Mouse (Mus musculus) urinary bladder, postnatal 10 days (tissue): ENCODE results near the gene Aox4.

ENCODE experiments used
- DNase-seq: peaks from one replicate; pipeline ENCODE4 v3.0.0; 2022; ENCODE audit warnings: low spot score

Aox4 gene

DNA sequence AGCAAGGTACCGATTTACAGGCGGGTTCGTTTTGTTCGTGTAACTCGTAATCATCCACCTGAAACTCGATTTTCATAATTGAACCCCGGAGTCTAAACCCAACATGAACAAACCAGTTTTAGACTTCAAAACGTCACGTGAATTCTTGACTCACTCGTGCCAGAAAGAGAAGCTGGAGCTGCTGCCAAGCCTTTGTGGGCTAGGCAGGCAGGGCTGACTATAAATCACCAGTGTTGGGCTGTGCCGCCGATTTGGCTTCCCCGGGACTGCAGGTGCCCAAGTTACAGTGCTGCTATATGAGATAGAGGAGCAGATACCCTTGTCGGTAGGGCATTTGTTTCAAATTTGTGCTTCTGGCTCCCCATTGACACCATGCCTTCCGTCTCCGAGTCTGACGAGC is at the start of gene Aox4:
Aox4 (plus strand) TSS at position 195 of the 400 bp plus-strand sequence.
- no peak for DNase-seq

DNA sequence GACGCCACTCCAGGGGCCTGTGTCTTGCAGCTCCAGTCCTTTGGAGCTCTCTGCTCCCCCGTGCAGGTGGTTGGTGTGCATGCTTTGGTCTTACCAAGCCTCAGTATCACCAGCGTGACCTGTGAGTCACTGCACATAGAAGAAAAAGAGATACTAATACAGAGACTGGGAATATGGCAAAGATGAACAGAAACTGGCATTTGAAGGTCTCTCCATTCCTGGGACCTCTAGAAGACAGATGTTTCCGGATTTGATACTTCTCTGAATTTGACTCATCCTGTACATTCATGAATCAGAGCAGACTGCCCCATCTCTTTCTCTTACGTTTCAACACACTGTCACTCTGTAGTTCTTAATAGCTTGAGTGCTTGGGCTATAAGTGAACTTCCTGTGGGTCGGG is 40.3 kb upstream of the Aox4 start:
- DNase-seq: no peak

DNA sequence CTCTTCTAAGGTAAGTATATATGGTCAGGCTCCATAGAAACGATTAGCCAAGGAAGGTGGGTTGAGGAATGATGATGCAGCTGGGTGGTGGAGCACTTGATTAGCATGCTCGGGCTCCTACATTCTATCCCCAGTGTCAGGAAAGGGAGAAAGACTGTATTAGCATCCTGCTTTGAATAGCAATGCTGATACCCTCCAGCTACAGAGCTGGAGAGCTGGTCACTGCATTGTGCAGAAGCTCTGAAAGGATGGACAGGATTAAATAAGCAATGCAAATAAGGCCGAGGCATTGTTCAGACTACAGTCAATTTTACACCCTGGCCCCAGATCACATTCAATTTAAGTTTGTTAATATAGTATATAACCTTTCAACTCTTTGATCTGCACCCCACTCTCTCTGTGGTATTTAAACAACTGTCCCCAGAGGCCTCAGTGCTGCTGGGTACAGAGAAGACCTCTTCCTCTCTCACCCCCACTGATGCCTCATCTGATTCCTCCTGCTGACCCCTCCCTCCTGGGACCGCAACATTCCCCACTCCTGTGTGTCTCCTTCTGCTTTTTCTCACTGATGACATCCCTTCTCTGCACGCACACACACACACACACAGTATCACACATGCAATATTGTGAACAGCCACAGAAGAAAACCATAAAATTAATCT is 21.6 kb upstream of the Aox4 start:
- no peak for DNase-seq

DNA sequence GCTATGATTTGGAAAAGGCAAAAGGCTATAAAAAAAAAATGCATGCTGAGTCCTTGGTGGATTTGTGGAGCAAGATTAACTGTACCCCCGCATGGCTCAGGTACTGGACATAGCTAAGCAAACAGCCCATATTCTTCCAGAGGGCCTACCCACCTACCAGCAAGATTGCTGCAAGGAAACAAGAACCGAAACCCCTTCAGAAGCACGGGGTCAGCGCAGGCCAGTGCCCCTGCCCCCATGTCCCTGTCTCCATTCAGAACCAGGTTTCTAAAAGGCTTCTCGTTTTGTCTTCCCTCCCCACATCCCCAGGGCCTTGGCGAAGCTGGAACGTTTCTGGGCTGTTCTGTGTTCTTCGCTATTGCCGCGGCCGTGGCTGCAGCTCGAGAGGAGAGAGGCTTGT is 15.9 kb upstream of the Aox4 start:
- no peak for DNase-seq

DNA sequence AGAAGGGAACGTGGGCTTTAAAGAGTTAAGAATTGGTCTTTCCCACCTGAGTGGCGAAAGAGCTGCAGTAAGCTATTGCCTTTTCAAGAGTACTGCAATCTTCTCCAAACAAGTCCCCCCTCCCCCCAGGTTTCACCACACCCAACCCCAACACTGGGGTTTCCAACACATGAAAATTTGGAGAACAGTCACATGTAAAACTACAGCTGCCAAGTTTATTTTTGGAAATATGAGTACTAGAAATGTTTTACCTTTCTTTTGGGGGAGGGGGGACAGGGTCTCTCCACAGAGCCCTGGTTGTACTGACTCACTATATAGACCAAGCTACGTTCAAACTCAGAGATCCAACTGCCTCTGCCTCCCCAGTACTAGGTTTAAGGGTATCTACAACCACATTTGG is 15.2 kb upstream of the Aox4 start:
- no peak for DNase-seq

DNA sequence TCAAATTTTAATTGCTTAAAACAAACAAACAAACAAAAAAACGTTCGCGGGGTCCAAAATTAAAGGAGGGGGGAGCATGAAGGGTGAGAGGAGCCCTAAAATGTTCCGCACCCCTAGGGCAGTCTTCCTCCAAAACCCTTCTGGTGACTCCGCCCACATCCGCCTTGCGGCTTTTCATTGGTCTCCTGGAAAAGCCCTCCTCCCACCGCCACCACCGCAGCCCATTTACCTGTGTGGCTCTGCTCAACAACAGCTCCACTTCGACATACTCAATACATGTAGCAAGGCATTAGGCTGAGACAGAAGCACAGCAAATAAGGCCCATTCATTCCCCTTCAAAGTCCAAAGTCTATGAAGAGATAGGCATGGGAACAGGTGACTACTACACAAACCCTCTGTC is 14.7 kb upstream of the Aox4 start:
- DNase-seq: no peak

DNA sequence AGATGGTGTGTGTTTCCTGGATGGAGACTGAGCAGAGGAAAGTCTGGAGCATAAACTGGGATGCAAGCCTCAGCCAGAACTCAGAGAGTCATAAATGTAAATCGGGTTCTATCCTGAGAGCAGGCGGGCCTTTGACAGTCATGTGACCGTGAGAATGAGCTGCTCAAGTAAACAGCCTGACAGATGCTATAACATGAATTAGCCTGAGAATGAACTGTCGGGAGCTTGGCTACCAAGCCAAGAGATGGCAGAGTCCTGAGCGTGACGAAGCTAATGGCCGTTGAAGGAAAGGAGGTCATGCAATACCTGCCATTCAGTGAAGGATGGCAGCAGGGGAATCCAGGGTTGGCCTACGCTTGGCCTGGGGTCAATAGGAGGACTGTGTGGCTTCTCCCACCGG is 13.2 kb upstream of the Aox4 start:
- no peak for DNase-seq

DNA sequence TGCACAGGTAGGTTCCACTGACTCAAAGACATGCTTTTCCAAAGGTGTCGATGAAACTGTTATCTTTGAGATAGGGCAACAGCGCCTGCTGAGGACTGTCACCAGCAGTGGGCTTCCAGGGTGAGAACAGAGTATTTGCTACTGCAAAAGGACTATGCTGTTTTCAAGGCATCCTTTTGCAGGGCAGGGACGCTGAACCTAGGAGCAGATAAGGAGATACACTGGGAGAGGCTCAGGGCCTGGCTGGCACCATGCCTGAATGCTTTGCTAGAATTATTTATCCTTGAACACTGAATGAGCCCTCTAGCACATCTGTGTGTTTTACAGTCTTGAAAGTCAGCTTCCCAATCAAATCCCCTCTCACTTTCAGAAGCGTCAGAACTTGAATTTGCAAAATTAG is 11.8 kb upstream of the Aox4 start:
- no peak for DNase-seq

DNA sequence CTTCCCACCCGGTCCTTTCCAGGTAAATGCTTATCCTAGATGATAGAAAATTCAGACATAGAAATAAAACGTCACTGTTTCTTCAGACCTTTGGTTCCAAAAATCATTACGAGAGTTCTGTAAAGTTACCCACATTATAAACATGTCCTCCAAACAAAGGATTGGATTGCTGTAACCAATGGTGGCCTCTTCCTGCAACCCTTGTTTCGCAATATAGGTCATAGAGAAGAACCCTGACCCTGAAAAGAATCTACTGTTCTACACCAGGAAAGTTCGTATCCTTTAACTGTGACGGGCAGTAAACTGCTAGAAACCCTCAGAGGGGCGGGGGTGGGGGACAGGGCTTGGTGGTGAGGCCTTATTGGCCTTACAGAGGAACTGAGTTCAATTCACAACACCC is 2.6 kb downstream of the Aox4 start:
- no peak for DNase-seq

DNA sequence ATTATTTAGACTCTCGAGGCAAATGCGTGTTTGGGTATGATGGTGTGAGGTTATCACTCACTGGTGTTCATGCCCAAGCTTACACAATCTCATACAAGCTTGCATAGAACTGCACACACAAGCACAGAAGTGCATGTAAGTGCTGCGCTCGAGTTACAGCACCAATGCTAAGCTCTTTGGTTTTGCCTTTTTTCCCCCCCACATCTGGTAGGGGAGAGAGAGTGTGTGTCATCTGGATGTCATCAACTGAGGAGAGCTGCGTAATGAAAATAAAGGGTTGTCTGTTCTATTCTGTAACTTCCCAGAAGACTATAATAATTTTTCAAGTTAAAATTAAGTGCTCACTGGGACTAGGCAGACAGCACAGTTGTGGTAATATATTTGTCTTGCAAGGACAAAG is 3.6 kb downstream of the Aox4 start:
- no peak for DNase-seq

DNA sequence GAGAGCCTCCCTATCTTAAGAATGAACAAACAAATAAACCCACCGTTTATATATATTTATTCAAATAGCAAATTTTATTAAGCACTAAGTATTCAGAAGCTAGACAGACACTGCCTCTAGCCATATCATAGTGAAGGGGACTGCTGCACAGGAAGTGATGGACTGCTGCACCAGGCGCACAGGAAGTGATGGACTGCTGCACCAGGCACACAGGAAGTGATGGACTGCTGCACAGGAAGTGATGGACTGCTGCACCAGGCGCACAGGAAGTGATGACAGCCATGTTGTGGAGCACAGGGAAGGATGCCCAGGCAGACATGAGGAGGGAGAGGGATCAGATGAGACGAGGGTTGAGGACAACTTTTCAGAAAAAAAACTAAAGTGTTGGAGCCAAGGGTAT is 5.2 kb downstream of the Aox4 start:
- no peak for DNase-seq

DNA sequence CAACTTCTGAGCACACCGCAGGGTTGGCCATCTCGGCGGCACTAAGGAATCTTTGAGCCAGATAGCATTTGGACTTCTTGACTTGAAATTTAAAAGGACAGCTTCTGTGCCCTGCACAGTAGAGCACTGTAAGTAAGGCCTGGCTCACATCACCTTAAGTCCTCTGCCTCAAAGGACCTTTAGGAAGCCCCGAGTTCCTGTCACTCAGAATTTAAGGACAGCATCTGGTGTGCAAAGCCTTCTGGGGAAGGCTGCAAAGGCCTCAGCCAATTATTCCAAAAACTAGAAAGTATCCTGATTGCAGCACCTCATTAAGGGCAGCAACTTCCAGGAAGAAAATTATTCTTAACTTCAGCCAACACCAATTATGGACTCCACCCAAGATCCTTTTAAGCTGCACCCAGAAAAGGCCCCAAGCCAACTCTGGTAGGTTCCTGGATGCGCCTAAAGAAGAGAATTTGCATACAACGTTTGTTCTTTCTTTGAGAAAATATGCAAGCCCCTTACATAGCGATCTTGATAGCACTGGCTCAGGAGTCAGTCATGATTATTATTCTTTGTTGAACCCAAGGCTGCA is 5.8 kb downstream of the Aox4 start:
- no peak for DNase-seq

DNA sequence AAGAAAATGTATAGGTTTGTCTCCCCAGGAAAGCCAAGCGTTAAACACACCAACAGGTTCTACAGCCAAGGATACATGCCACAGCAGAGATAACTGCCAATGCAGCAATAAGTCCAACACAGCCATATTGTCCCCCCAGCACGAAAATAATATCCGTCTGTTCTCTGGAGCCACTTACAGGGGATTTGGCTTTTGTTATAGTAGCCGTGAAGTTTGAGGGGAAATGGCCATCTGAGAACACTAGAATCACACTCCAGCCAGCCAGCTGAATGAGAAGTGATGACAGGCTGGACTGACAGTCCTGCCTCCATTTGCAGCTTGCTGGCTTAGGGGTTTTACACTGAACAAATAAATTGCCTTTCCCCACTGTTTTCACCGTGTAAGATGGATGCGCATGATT is 10.9 kb downstream of the Aox4 start:
- no peak for DNase-seq

DNA sequence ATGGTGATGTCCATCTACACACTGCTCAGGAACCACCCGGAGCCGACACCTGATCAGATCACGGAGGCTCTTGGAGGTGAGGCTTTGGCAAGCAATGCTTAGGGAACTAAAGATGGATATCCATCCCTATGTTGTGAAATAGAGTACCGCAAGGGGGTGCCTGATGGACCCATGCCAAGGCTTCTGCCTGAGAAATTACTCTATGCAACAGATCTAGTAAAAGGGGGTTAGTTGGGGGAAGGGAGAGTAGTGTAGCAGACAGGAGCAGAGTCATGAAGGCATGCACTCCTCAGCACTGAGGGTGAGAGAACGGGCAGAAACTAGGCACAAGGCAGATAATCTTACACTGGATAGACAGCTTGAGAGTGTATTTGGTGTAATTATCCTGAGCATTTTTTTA is 11.7 kb downstream of the Aox4 start:
- DNase-seq: no peak

DNA sequence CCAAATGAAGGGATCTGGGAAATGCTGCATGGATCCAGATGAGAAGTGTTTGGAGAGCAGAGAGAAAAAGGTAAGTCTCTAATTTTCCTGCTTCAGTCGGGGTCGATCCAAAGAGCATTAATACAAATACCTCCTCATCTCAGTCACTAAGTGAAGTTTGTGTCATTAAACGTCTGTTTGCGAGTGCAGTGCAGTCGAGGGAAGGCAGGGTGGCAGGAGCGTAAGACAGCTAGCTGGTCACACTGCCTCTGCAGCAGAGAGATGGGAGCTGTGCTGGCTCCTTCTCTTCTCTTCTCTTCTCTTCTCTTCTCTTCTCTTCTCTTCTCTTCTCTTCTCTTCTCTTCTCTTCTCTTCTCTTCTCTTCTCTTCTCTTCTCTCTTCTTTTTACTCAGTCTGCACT is 17.9 kb downstream of the Aox4 start:
- DNase-seq: no peak

DNA sequence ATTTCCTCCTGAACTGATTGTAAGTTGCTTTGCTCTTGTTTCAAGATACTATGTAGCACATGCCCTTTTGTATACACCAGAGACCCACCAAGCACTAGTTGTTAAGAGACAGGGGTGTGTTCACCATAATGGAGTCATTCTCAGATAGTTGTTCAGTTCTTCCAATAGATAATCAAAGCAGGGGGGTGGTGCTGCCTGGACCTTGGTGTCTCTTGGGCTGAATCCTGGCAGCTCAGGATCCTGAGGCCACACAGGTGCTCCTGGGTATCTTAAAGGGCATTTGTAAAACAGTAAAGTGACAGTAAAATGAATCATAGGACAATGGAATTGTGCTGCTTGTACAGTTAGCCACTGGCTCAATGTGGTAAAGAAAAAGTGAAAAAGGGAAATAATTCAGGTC is 18.7 kb downstream of the Aox4 start:
- DNase-seq: no peak

DNA sequence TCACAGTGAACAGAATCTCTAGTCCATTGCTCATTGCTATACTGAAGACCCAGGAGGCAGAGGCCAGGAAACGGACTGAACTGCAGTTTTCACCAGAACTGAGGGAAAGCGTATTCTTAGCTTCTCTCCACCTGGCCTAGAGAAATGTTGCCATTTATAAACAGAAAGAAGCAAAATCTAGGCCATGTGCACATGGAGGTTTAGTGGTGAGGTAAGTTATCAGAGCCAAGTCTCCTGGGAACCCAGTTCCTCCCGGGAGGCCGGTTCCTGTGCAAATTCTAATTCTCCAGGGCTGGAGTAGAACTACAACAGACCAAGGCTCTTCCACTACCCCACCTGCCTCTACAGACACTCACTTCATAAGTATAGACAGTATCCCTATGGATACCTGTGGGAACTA is 19.6 kb downstream of the Aox4 start:
- DNase-seq: no peak

DNA sequence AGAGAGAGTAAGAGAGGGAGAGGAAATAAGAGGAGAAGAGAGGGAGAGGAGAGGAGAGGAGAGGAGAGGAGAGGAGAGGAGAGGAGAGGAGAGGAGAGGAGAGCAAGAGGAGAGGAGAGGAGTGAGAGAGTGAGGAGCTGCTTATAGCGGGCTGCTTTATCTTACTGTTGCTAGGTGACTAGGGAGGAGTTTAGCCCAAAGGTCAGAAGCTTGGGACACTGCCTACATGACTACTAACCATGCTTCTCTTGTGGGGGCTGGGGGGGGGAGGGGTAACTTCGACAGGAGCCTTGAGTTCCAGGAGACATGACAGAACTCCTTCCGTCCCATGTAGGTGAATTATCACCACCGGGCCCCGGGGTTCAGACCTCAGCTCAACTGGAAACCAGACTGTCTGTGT is 20.3 kb downstream of the Aox4 start:
- DNase-seq: no peak

DNA sequence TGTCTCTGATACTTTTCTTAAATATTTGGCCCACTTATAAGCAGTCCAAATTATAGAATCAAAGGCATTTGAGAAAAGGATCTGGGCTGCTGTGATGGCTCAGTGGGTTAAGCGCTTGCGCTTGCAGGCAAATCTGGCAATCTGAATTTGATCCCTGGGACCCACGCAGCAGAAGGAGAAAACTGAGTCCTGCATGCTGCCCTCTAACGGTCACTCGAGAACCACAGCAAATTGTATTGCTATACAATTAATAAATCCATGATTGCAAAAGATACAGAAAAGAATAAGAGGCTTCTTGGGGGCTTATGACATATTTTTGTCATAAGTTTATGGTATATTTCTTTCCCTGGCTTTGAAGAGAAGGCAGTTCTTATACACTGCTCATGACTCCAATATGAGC is 25.2 kb downstream of the Aox4 start:
- DNase-seq: no peak

DNA sequence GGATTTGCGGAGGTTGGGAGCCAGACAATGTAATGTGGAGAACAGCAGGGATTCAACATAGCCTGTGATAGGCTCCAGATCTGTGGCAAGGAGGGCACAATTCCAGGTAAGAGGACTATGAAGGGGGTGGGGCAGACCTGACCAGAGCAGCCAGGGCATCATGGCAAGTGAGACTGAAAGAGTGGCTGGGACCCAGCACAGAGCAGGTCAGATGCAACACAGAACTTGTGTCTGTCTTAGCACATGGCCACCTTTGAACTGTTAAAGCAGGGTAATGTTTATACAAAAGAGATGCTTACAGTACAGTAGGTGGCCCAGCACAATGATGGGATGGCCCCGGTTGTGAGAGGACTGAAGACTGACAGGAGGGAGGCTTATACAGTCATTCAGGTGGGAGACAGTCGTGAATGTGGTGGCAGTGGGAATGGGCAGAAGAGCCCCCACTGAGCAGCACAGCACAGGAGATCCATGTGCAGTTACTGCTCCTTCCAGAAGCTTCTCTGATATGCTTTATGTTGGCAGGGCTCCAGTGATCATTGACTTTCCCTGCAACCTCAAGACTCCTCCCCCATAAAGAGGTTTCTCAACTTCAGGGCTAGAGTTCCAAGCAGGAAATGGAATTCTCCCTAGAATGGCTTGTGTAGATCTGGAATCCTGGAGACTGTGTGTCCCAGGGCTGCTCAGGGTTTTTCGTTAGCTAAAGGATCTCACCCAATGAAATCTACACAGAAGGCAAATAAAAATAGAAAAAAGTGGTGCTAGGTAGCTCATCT is 27.5 kb downstream of the Aox4 start:
- DNase-seq: no peak

DNA sequence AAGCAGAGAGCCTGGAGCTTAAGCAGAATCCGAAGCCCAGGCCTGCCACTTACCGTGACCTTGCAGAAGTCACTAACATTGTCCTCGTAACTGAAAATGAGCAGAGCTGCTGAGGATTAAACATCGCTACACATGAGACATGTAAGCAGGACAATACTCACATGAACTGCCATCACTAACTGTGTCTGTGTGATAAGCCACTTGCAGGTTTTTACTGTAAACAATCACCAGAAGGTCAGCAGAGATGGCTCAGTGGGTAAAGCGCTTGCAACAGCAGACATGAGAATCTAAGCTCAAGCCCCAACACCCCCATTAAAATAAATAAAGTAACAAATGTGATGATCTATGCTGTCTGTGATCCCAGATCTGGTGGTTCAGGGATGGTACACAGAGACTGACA is 28.2 kb downstream of the Aox4 start:
- no peak for DNase-seq

DNA sequence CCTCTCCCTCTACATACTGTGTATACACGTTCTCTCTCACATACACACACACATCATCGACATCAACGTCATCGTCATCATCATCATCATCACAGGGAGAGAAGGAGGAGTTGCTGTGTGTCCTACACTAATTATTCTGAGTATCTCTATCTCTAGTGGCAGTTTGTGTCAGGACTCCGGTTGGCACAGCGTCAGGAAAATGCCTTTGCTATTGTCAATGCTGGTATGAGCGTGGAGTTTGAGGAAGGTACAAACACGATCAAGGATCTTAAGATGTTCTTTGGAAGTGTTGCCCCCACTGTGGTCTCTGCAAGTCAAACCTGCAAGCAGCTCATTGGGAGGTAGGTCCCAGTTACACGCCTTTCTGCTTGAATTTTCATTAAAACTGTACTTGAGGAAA is 28.8 kb downstream of the Aox4 start:
- no peak for DNase-seq

DNA sequence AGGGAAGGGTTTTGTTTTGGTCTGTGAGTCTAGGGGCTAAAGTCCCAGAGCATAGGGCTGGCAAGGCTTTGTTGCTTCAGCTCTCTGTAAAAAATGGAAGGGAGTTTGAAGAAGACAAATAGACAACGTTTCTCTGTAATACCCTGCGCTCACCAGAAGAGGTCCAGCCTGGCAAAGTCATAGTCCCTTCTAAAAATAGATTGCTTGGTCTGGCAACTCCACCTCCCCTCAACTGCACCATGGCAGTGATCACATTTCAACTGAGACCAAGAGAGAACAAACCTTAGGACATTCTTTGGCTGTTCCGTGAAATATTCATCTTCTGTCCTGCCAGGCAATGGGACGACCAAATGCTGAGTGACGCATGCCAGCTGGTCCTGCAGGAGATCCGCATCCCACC is 30.1 kb downstream of the Aox4 start:
- no peak for DNase-seq

DNA sequence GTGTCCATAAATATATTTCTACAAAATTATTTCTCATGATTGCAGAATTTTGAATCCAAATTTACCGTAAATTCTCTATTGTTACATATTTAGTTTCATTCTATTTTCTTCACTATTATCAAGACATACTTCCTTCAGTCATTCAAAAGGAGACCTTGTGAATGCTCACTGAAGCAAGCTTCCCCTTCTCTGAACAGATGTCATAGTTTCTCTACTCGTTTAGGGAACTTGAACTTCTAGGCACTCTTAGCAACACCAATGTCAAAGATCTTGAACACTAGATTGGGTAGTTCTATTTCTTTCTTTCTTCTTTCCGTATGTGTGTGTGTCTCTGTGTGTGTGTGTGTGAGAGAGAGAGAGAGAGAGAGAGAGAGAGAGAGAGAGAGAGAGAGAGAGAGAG is 34.3 kb downstream of the Aox4 start:
- DNase-seq: no peak
